Mouse (Mus musculus): ENCODE results near the gene Nme3. TPM values are rescaled to one million over a fixed set of nuclear protein-coding genes. Genes with fewer than 3 reads are reported as not detected.

The Nme3 gene
- polyA plus RNA-seq, 1 experiment from 2014 or later, result 44.3 TPM

GRCm38 (mm10) chr17:24861785-24862184 lies 34.5 kb upstream of the Nme3 start:
- WGBS, result 92% methylated on average over 3 of the region's 3 CpGs
- Histone ChIP-seq H3K9me3 (ENCODE audit: low read length) (no peaks in the 10 kb centered on the region), H3K4me2 (replicated peaks; ENCODE audit: low read depth, low read length) (no peak overlapping the region), H3K27me3 (replicated peaks; ENCODE audit: insufficient read depth, low read length) (no peaks in the 10 kb centered on the region), H3K9ac (replicated peaks; ENCODE audit: low read depth) (no peak overlapping the region), H3K4me1 (ENCODE audit: insufficient read depth, low read depth, low read length) (no peaks in the 10 kb centered on the region), H3K36me3 (ENCODE audit: insufficient read depth, low read length) (peaks cover 7% of the 10 kb centered on the region; the same call in 1 of the 2 replicates), H3K27ac (ENCODE audit: low read length) (no peak overlapping the region), H3K4me3 (ENCODE audit: low read depth, low read length) (no peak overlapping the region)
- no peak for ATAC-seq
- DNase-seq (ENCODE audit: low spot score), result no peak
- TF ChIP-seq EP300 (IDR thresholded peaks at IDR 0.05), result no peak

GRCm38 (mm10) chr17:24865776-24866175 lies 30.5 kb upstream of the Nme3 start, which contains the start of gene Igfals:
Igfals (plus strand) TSS chr17:24865997.
- H3K9me3 ChIP-seq (ENCODE audit: low read length), result no peaks in the 10 kb centered on the region
- H3K9ac ChIP-seq (replicated peaks; ENCODE audit: low read depth), result no peak within 1 kb of the TSS
- no peak within 1 kb of the TSS for H3K27ac ChIP-seq (ENCODE audit: low read length)
- peaks cover 7% of the 10 kb centered on the region; the same call in 1 of the 2 replicates for H3K36me3 ChIP-seq (ENCODE audit: insufficient read depth, low read length)
- H3K27me3 ChIP-seq (replicated peaks; ENCODE audit: insufficient read depth, low read length), result no peaks in the 10 kb centered on the region
- H3K4me3 ChIP-seq (ENCODE audit: low read depth, low read length), result no peak within 1 kb of the TSS
- H3K4me2 ChIP-seq (replicated peaks; ENCODE audit: low read depth, low read length), result no peak within 1 kb of the TSS
- 88% methylated on average over 8 of the region's 8 CpGs for WGBS
- no peaks in the 10 kb centered on the region for H3K4me1 ChIP-seq (ENCODE audit: insufficient read depth, low read depth, low read length)
- DNase-seq (ENCODE audit: low spot score), result no peak
- no peak for ATAC-seq
- no peak for TF ChIP-seq EP300 (IDR thresholded peaks at IDR 0.05)
- TF ChIP-seq CTCF (IDR thresholded peaks at IDR 0.05), result no peak

DNA sequence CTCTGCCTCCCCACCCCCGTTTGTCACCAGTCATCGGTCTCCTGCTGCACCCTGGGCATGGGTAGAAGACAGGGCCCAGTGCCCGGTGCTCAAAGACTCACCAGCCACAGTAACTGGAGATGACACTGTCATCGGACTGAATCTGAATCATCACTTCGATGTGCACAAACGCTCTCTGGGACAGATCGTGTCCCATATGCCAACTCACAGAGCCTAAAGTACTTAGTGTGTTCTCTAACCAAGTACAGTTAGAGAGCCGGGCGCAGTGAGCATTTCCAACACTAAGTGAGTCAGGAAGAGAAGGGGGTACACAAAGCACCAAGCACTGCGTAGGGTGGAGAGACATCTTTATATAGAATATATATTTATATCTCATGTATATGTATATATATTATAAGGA lies 28.4 kb upstream of the Nme3 start:
- ATAC-seq, result no peak

GRCm38 (mm10) chr17:24873695-24874404 lies 22.4 kb upstream of the Nme3 start:
- H3K27me3 ChIP-seq (replicated peaks; ENCODE audit: insufficient read depth, low read length), result no peaks in the 10 kb centered on the region
- no peak overlapping the region for H3K4me3 ChIP-seq (ENCODE audit: low read depth, low read length)
- H3K4me1 ChIP-seq (ENCODE audit: insufficient read depth, low read depth, low read length), result no peaks in the 10 kb centered on the region
- TF ChIP-seq CTCF (IDR thresholded peaks at IDR 0.05) (no peak), EP300 (IDR thresholded peaks at IDR 0.05) (no peak)
- H3K27ac ChIP-seq (ENCODE audit: low read length), result no peak overlapping the region
- no peaks in the 10 kb centered on the region for H3K36me3 ChIP-seq (ENCODE audit: insufficient read depth, low read length)
- H3K9me3 ChIP-seq (ENCODE audit: low read length), result no peaks in the 10 kb centered on the region
- 41% methylated on average over 4 of the region's 4 CpGs for WGBS
- H3K4me2 ChIP-seq (replicated peaks; ENCODE audit: low read depth, low read length), result no peak overlapping the region
- no peak for DNase-seq (ENCODE audit: low spot score)
- no peak overlapping the region for H3K9ac ChIP-seq (replicated peaks; ENCODE audit: low read depth)
- no peak for ATAC-seq

More for the DNA sequence above, 28.4 kb upstream of the Nme3 start:
- Histone ChIP-seq H3K4me3 (ENCODE audit: low read depth, low read length) (no peak overlapping the region), H3K27ac (ENCODE audit: low read length) (no peak overlapping the region), H3K4me1 (ENCODE audit: insufficient read depth, low read depth, low read length) (no peaks in the 10 kb centered on the region), H3K9ac (replicated peaks; ENCODE audit: low read depth) (no peak overlapping the region), H3K4me2 (replicated peaks; ENCODE audit: low read depth, low read length) (no peak overlapping the region), H3K9me3 (ENCODE audit: low read length) (no peaks in the 10 kb centered on the region), H3K36me3 (ENCODE audit: insufficient read depth, low read length) (no peaks in the 10 kb centered on the region), H3K27me3 (replicated peaks; ENCODE audit: insufficient read depth, low read length) (no peaks in the 10 kb centered on the region)
- no peak for DNase-seq (ENCODE audit: low spot score)
- 90% methylated on average over 10 of the region's 10 CpGs for WGBS
- no peak for TF ChIP-seq CTCF (IDR thresholded peaks at IDR 0.05)
- TF ChIP-seq EP300 (IDR thresholded peaks at IDR 0.05), result no peak

DNA sequence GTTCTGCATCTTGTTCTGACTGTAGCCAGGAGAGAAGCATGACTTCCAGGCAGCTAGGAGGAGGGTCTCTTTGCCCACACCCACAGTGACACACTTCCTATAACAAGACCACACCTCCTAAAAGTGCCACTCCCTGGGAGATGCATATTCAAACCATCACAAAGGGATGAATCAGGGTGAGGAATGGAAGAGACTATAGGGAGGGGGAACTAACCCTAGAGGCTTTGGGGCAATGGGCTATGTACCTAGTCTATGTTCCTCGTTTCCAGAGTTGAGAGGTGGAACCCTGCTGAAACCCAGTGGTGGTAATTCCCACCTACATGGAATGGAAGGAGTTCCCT lies 21.9 kb upstream of the Nme3 start:
- Histone ChIP-seq H3K27ac (ENCODE audit: low read length) (no peak overlapping the region), H3K4me1 (ENCODE audit: insufficient read depth, low read depth, low read length) (no peaks in the 10 kb centered on the region), H3K9ac (replicated peaks; ENCODE audit: low read depth) (no peak overlapping the region), H3K4me2 (replicated peaks; ENCODE audit: low read depth, low read length) (no peak overlapping the region), H3K27me3 (replicated peaks; ENCODE audit: insufficient read depth, low read length) (no peaks in the 10 kb centered on the region), H3K36me3 (ENCODE audit: insufficient read depth, low read length) (no peaks in the 10 kb centered on the region), H3K9me3 (ENCODE audit: low read length) (no peaks in the 10 kb centered on the region), H3K4me3 (ENCODE audit: low read depth, low read length) (no peak overlapping the region)
- ATAC-seq (no peak), DNase-seq (ENCODE audit: low spot score) (no peak)
- WGBS, result 40% methylated on average over 1 of the region's 1 CpGs
- TF ChIP-seq EP300 (IDR thresholded peaks at IDR 0.05) (no peak), CTCF (IDR thresholded peaks at IDR 0.05) (no peak)

DNA sequence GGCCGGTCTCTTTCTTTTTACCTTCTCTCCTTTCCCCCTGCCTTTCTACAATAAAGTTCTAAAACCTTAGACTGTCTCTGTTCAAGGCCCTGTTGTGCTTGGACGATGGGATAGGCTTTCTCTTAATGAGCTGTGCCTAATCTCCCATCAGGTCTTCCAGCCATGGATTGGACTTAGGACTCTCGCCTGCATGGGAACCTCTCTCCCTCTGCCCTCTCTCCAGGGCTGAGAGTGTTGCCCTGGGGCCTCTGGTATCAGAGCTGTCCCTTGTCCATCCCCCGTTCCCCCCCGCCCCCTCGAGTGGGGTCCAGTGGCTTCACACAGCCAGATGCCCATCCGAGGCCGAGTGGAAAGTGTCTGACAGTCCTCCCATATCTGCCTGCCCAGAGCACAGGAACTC lies 21.3 kb upstream of the Nme3 start:
- Histone ChIP-seq H3K27ac (ENCODE audit: low read length) (no peak overlapping the region), H3K4me2 (replicated peaks; ENCODE audit: low read depth, low read length) (no peak overlapping the region), H3K9me3 (ENCODE audit: low read length) (no peaks in the 10 kb centered on the region), H3K4me1 (ENCODE audit: insufficient read depth, low read depth, low read length) (no peaks in the 10 kb centered on the region), H3K27me3 (replicated peaks; ENCODE audit: insufficient read depth, low read length) (no peaks in the 10 kb centered on the region), H3K4me3 (ENCODE audit: low read depth, low read length) (no peak overlapping the region), H3K9ac (replicated peaks; ENCODE audit: low read depth) (no peak overlapping the region), H3K36me3 (ENCODE audit: insufficient read depth, low read length) (no peaks in the 10 kb centered on the region)
- ATAC-seq (no peak), DNase-seq (ENCODE audit: low spot score) (no peak)
- no peak for TF ChIP-seq EP300 (IDR thresholded peaks at IDR 0.05)
- no peak for TF ChIP-seq CTCF (IDR thresholded peaks at IDR 0.05)
- 74% methylated on average over 8 of the region's 8 CpGs for WGBS
